Mouse (Mus musculus) lung, postnatal 10 days (tissue): ENCODE results near the gene Recql.
"Not testable (repeated sequence)": the region's sequence is repeated elsewhere in the genome, so short reads cannot be mapped to it uniquely, and the experiment has no call there.

Experiments
- DNase-seq: peaks from one replicate; pipeline ENCODE4 v3.0.0; 2021

The Recql gene

DNA sequence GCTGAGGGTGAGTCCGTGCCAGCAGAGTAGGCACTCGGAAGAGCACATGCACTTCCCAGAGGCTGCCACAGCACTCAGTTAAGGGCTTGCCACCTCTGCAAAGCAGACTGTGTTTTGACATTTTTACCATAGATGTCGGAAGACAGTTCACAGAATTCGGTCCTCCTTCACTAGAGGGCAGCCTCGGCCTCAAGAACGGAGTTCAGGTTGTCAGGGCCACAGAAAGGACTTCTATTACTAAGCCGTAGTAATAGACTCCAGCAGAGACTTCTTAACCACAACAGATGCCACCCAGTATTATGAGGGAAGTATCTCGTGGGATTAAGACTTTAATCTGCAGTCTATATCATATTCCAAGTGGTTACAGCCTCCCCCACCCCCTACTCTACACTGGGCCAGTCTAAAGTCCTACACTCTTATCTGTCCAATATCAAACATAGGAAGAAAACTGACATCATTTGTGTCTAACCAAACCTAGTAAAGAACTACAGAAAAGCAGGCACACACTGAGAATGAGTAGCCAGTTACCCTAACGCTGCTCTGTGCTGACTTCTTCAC is 23.8 kb downstream of the Recql start:
- peak; percentile 11 for DNase-seq

- no peak for DNase-seq
Measured at GRCm38 (mm10) chr6:142362036-142362435, 24.9 kb downstream of the Recql start.

DNA sequence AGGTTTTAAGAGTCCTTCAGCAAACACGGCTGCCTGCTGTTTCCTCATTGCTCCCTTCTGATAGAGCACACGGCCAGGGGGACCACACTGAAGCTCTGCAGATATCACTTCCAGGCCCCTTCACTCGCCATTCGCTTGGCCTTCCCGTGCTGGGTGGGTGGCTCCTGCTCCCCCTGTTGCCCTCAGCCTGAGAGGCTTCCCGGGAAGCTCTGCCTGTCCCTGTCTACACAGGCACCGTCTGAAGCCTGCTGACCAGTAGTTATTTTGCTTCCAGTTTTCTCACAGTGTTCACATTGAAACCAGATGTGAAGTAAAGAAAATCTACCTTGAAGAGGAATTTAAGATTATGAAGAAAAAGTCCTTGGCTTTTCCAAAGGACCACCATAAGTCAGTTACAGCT is 29.8 kb downstream of the Recql start:
- DNase-seq = no peak

GRCm38 (mm10) chr6:142352099-142352498 is 34.8 kb downstream of the Recql start:
- DNase-seq = not testable (repeated sequence)

DNA sequence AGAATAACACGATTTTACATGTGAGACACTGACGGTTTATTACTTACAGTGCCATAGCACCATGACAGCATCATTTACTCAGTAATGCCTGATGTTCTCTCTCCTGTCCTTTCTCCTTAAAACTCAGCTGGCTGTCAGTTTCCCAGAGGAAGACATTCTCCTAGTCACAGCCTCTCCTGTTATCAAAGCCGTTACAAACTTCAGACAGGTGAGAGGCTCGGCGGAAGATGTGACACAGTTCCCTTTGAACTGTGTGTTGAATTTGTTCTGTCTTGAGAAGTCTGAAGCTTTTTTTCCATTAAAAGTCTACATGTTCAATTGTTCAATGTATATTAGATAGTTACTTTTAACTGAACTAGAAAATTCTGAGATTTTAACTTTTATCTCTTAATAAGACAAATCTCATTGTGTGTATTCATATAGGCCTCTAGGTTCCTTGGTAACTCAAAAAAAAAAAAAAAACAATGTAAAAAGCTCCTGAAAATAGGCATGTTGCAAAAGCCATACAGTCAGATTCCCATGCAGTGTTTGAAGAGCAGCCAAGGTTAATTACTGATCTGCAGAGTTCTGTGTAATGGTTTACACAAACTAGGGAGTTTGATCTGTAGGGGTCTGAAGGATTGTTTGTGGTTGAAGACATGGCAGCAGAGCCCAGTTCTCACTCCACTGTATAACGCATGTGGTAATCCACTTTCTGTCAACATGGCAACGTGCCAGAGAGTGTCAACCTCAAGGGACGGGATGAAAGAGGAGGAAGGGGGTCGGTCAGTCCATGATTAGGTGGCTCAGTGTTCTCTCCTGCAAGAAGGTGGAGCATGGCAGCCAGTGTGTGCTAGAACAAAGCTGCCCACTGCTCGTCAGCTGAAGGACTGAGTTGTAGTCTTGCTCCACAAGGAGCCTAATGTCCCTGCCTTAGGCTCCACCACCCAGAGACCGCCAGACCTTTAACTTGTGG is 39.2 kb downstream of the Recql start:
- DNase-seq = peak; percentile 21

DNA sequence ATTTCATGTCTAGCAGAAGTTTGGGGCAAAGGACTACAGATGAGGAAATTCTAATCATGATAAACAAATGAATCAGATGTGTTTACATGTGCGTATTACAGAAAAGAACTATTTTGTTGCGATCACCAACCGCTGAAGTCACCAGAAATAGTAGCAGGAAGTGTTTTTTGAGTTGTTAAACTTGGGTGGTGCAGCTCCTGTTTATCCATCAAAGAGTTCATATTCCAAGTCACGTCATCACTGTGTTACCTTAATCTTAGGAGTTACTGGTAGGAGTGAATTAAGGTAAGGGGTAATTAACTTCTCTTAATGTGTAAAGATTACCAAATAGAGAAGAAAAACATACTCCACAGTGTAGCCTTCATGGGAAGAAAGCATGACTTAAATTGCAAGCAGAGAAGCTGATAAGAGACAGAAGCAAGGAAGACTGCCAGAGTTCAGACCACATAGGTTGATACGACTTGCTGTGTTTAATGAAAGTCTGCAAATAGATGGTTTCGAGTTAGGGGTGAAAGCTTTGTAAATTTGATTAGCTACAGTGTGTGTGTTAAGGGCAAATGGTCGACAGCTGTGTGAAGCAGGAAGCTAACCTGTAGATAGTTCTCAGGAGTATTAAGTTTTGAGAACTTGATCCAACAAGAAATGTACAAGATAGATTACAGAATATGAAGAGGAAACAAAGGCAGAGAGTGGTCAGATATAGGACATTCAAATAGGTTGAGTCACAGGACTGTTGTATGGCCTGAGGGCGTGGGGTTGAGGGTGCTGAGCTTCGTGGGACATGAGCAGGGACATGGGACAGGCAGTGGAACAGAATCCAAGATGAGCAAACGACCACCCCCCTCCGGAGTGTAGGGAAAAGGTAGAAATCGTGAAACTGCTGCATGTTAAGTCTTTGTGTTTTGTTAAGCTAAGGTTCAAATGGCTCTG is 40.4 kb downstream of the Recql start:
- DNase-seq = no peak

DNA sequence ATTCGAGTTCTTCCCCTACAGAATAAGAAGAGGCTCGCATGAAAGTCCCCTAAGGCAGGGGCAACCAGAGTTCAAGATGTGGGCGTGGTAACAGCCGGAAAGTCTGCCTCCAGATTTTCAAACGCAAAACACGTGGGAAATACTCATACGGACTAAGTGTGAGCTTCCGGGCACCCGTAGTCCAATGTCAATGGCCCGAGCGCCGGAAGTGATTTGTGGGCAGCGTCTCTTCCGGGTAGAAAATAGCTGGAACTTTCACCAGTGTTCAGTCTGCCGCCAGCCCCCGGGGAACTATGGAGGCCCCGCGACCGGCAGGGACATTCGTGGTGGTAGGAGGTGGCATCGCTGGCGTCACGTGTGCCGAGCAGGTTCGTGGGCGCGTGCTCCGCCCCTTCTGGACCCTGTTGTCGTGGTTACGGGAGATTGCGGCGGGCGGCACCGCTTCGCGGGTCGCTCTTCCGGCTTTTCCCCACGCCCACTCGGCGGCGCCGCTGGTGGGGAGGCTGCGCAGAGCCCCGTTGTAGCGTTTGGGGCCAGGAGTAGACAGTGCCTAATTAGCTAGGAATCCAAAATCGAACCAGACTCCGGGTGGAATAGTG is 41.3 kb downstream of the Recql start, which contains the start of gene Pyroxd1:
Gene Pyroxd1, plus strand, starts transcription at position 215 of the 599 bp plus-strand sequence.
- DNase-seq = peak; percentile 90

GRCm38 (mm10) chr6:142343561-142343960 is 43.3 kb downstream of the Recql start:
- DNase-seq = peak; percentile 54

- DNase-seq = no peak
Measured at GRCm38 (mm10) chr6:142339576-142339975, 47.3 kb downstream of the Recql start.

GRCm38 (mm10) chr6:142338961-142339360 is 47.9 kb downstream of the Recql start:
- no peak for DNase-seq

DNA sequence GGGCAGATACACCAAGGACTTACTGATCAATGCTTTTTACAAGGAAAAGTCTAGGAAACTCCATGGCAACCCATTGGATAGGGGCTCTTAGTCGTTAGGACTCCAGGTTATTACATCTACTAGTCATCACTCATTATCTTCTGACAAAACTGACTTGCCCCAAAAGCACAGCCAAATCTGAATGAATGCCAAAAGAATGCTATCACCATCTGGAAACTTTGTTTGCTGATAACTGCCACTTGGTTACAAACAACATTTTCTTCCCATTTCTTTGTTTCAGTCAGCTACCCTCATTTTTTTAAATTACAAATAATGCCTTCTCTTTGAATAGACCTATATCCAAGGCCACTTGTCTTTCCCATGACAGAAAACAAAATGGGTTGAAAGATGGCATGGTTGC is 57.7 kb downstream of the Recql start:
- no peak for DNase-seq

DNA sequence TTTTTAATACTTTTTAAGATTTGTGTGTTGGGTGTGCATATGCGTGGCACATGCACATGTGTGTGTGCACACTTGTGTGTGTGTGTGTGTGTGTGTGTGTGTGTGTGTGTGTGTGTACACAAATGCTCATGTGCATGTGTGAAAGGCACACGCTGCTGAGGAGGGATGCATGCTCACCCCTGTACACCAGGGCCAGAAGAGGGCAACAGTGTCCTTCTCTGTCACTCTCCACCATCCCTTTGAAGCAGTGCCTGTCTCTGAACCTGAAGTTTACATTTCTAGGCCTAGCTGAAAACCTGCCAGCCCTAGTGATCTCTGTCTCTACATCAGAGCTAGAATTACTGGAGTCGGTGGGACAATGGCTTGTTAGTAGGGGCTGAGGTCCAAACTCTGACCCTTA is 60.3 kb downstream of the Recql start:
- no peak for DNase-seq

- DNase-seq = no peak
Measured at GRCm38 (mm10) chr6:142322881-142323280, 64.0 kb downstream of the Recql start, which contains the start of gene Slco1a5. TSS of gene Slco1a5 (minus strand) at chr6:142322981.

DNA sequence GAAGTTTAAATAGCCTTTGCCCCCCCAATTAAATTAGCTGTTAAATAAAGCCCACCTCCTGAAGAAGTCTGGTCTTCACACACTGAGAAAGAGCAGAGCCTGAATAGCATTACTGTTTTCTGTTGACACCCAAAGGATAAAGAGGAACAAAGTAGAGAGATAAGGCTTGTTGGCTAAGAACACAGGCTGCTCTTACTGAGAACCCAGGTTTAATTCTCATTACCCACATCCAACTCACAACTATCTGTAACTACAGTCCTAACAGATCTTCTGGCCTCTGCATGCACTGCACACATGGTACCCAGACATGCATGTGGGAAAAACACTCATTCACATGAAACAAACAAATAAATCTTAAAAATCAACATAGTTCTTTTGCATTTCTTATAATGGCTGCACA is 69.8 kb downstream of the Recql start:
- no peak for DNase-seq

DNA sequence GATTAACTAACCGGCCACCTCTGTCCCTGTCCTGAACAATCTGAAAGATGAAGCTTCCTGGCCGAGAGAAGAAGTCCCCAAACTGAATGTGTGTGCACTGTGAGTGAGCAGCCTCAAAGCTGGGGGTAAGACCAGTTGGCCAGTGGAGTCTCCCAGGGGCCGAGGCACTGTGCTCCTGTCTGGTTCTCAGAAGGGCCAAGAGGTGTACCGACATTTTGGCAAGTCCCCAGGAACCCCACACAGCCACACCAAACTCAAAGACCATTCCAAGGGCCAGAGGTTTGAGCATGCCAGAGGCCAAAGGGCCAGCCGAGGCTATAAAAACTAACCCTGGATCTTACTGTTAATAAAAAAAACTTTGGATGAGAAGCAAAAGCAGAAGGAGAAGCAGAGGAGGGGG is 72.6 kb downstream of the Recql start:
- DNase-seq = no peak

- no peak for DNase-seq
Measured at GRCm38 (mm10) chr6:142305076-142305475, 81.8 kb downstream of the Recql start.
